In genomic region chr11:45296772-45297171, GRCm38 (mm10) we compare ENCODE assay signal across 23 mouse cellular contexts.
DNase-seq lines count a peak whose midpoint lies in the region; ATAC-seq and TF ChIP-seq lines count a peak whose summit lies in the region.
"Had no signal": no experiment of that assay in that cellular context is flagged by ENCODE, and none has a peak within 500 bp of the region (broad histone marks: within the 10 kb centered on the region; RNA-seq: fewer than 3 reads in every experiment).

No protein-coding gene starts in this region.

- no peak for ATAC-seq in embryonic facial prominence, embryonic 13.5 days (ENCODE audit: insufficient number of reproducible peaks, insufficient read depth, low FRiP score, low TSS enrichment, low read depth)
- ATAC-seq in limb, embryonic 14.5 days (ENCODE audit: low FRiP score, low read depth): peak; percentile 62; the same call in 1 of the 2 replicates
- ATAC-seq: CD4-positive, CD25-positive, alpha-beta regulatory T cell, adult 4 months; forebrain, postnatal 0 days; lung, postnatal 0 days had no signal

- H3K9ac ChIP-seq in embryonic facial prominence, embryonic 13.5 days: no peak overlapping the region
- no peak overlapping the region for H3K9ac ChIP-seq in limb, embryonic 14.5 days (ENCODE audit: low read depth, low read length, severe bottlenecking)
- H3K9ac ChIP-seq: forebrain, postnatal 0 days; hindbrain, embryonic 13.5 days; stomach, embryonic 15.5 days had no signal

- no peaks in the 10 kb centered on the region for H3K27me3 ChIP-seq in embryonic facial prominence, embryonic 13.5 days
- no peaks in the 10 kb centered on the region for H3K27me3 ChIP-seq in limb, embryonic 14.5 days (ENCODE audit: control insufficient read depth, insufficient read depth, low read length)
- H3K27me3 ChIP-seq: hindbrain, embryonic 13.5 days; stomach, embryonic 15.5 days had no signal

- H3K9me3 ChIP-seq in embryonic facial prominence, embryonic 13.5 days: no peaks in the 10 kb centered on the region
- H3K9me3 ChIP-seq in limb, embryonic 14.5 days (ENCODE audit: control insufficient read depth, low read length): no peaks in the 10 kb centered on the region
- H3K9me3 ChIP-seq: hindbrain, embryonic 13.5 days; stomach, embryonic 15.5 days had no signal

- H3K36me3 ChIP-seq in embryonic facial prominence, embryonic 13.5 days: no peaks in the 10 kb centered on the region
- H3K36me3 ChIP-seq in limb, embryonic 14.5 days (ENCODE audit: control insufficient read depth, insufficient read depth, low read length): no peaks in the 10 kb centered on the region
- H3K36me3 ChIP-seq: hindbrain, embryonic 13.5 days; stomach, embryonic 15.5 days had no signal

- H3K27ac ChIP-seq in embryonic facial prominence, embryonic 13.5 days: peak overlapping the region; percentile 82
- H3K27ac ChIP-seq in limb, embryonic 14.5 days (replicated peaks; ENCODE audit: low read depth, low read length): 0 out of 2 replicates have a peak overlapping the region, but pooled peaks have one; percentile 53
- H3K27ac ChIP-seq: heart, adult 2 months; hindbrain, embryonic 13.5 days; macrophage; stomach, embryonic 15.5 days had no signal

- DNase-seq in embryo, embryonic 11 days: peak; percentile 11
- DNase-seq in embryo, embryonic 10.5 days (ENCODE audit: low spot score): no peak
- peak; percentile 11 for DNase-seq in 3T3-L1 (ENCODE audit: low read depth, low spot score)
- peak; percentile 64 for DNase-seq in limb, embryonic 14.5 days (ENCODE audit: low spot score)
- no peak for DNase-seq in ovary, postnatal 36 days (ENCODE audit: low spot score)
- DNase-seq in lung, adult 2 months: no peak
- DNase-seq: adrenal gland, postnatal 10 days; cerebellum, adult 9-10 months; forebrain, postnatal 0 days; gastrocnemius, postnatal 36 days; heart, adult 2 months; heart, postnatal 36 days; kidney, adult 2 months; kidney, postnatal 14 days; right cerebral cortex, adult 18-20 months; right cerebral cortex, postnatal 4 days; thymus, postnatal 25 days had no signal

- H3K4me1 ChIP-seq in embryonic facial prominence, embryonic 13.5 days: peaks cover 16% of the 10 kb centered on the region
- peaks cover 7% of the 10 kb centered on the region; the same call in 1 of the 2 replicates for H3K4me1 ChIP-seq in limb, embryonic 14.5 days (ENCODE audit: control insufficient read depth, insufficient read depth, low read length)
- no peaks in the 10 kb centered on the region for H3K4me1 ChIP-seq in lung, adult 2 months (ENCODE audit: control insufficient read depth, insufficient read depth, low read length)
- H3K4me1 ChIP-seq: hindbrain, embryonic 13.5 days; stomach, embryonic 15.5 days had no signal

- WGBS in embryonic facial prominence, embryonic 13.5 days: 21% methylated on average over 2 of the region's 2 CpGs
- 33% methylated on average over 2 of the region's 2 CpGs for WGBS in limb, embryonic 14.5 days
- 61% methylated on average over 2 of the region's 2 CpGs for WGBS in lung, adult 2 months

- TF ChIP-seq POLR2A in limb, embryonic 14.5 days (IDR thresholded peaks at IDR 0.05; ENCODE audit: borderline replicate concordance, extremely low read depth, insufficient read depth, insufficient read length): no peak
- TF ChIP-seq POLR2A in lung, adult 2 months (IDR thresholded peaks at IDR 0.05; ENCODE audit: borderline replicate concordance, extremely low read depth, low read depth, low read length): no peak

- no peak overlapping the region for H3K4me2 ChIP-seq in embryonic facial prominence, embryonic 13.5 days
- no peak overlapping the region for H3K4me2 ChIP-seq in limb, embryonic 14.5 days (replicated peaks; ENCODE audit: low read depth, low read length, severe bottlenecking)
- H3K4me2 ChIP-seq: hindbrain, embryonic 13.5 days; stomach, embryonic 15.5 days had no signal

- H3K4me3 ChIP-seq in embryonic facial prominence, embryonic 13.5 days: no peak overlapping the region
- H3K4me3 ChIP-seq in limb, embryonic 14.5 days (replicated peaks; ENCODE audit: low read length): no peak overlapping the region
- H3K4me3 ChIP-seq in lung, adult 2 months (replicated peaks; ENCODE audit: extremely low read depth, low read depth, low read length): no peak overlapping the region
- H3K4me3 ChIP-seq: heart, adult 2 months; hindbrain, embryonic 13.5 days; stomach, embryonic 15.5 days had no signal

- TF ChIP-seq CTCF in lung, adult 2 months (IDR thresholded peaks at IDR 0.05; ENCODE audit: insufficient read depth, low read length): no peak

Comparison
In these comparisons a context has a peak if more than half of its experiments do, and no peak if none do; other contexts are left out.
1. DNase-seq: peak in embryo, embryonic 11 days (single experiment), 3T3-L1 (single experiment) and limb, embryonic 14.5 days (single experiment); none in embryo, embryonic 10.5 days (single experiment), ovary, postnatal 36 days (single experiment) and lung, adult 2 months (single experiment).